Mouse (Mus musculus): ENCODE data around the gene Rmnd5b.
"Not testable (repeated sequence)": the region's sequence is repeated elsewhere in the genome, so short reads cannot be mapped to it uniquely, and the experiment has no call there.

Gene Rmnd5b

DNA sequence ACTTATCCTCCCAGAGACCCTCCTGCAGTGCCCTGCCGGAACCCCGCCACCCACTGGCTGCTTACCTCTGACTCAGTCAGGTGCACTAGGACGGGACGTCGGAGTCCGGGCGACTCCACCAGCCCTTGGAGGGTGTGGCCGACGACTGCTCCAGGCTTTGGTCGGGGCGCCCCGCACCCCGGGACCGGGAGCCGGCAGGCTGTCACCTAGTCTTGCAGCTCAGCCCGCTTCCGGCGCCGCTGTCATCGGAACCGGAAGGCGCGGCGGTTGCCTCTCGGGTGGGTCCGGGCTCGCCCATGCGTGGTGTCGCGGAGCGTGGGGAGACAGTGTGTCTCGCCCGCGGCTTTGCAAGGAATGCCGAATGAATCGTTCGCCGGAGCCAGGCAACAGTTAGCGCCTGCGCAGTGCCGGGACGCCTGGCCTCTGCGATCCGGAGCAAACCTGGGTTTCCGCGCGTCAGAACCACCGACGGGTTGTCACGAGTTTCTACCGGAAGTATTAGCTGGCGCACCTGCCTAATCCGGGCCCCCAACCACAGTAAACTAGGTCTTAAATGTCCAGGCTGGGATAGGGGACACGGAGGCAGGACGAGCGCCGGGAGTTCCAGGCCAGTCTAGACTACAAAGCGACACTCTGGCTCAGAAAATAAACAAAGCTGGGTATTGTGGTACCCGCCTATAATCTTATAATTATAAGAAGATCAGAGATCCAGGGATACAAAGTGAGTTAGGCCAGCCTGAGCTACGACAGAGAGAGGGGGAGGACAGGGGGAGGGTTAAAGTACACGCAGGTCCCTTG lies at the start of gene Rmnd5b:
Rmnd5b (minus strand) TSS at position 372 of the 798 bp plus-strand sequence.
- peak; percentile 90 for DNase-seq

- no peak for DNase-seq
Measured at GRCm38 (mm10) chr11:51681976-51682374, 46.3 kb upstream of the Rmnd5b start.

DNA sequence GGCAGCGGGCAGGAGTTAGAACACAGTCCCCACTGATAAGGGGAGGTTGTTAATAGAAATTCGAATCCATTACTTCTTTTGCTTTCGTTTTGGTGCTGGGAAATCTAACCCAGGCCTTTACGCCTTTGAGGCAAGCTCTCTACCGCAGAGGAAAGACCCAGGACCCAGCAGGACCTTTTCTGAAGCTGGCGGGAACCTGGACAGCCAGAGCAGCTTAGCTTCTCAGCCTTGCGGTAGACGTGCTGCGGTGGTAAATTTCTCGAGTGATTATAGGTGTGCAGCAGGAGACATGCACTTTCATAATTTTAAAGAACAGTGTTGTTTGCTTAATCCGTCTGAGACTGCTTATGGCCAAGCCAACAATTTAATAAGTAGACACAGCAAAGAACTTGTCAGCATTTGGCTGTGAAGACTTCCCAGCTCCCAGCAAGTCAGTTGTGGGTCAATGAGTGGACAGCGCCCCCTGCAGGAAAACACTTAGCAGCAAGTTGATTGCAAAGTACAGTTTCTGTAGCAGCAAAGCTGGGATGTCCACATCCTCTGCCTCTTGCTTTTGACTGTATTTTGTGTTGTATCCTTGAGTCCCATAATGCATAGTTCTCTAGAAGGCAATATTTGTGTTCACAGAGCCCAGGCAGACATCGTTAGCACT lies 45.8 kb upstream of the Rmnd5b start:
- peak; percentile 85 for DNase-seq

DNA sequence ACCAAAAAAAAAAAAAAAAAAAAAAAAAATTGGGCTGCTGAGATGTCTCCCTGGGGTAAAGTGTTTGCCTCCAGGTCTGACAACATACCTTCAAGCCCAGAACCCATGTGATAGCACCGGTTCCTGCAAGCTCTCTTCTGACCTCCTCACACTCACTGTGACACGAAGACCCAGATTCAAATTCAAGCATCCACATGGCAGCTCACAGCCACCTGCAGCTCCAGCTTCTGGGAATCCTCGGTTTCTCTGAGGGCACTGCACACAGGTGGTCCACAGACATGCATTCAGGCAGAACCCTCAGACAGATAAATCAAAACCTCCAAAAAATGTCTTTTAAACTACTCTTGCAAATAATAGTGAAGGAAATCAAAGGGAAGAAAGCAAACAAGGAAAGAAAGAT lies 43.8 kb upstream of the Rmnd5b start:
- no peak for DNase-seq

DNA sequence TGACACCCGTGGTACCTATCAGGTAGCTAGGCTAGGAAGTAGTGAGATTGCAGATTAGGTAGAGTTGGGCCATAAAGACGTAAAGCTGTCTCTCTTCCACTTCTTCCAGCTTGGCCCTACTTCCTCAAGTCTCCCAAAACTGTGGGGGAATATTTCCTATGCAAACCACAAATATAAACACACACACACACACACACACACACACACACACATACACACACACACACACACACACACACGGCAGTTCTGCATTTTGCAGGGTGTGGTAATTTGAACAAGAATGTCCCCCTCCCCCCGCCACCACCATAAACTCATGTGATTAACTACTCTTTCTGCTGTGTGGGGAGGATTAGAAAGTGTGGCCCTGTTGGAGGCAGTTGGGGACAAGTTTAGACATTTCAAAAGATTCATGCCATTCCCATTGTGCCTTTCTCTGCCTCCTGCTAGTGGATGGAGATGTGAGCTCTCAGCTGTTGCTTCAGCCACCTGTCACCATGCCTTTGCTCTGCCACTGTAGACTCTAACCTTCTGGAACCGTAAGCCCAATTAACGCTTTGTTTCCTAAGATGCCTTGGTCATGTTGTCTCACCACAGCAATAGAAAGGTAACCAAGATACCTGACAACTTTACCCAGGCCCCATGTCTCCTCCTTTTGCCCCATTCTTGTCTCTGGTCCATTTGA lies 42.2 kb upstream of the Rmnd5b start:
- DNase-seq: no peak

GRCm38 (mm10) chr11:51675386-51675785 lies 39.7 kb upstream of the Rmnd5b start:
- no peak for DNase-seq

DNA sequence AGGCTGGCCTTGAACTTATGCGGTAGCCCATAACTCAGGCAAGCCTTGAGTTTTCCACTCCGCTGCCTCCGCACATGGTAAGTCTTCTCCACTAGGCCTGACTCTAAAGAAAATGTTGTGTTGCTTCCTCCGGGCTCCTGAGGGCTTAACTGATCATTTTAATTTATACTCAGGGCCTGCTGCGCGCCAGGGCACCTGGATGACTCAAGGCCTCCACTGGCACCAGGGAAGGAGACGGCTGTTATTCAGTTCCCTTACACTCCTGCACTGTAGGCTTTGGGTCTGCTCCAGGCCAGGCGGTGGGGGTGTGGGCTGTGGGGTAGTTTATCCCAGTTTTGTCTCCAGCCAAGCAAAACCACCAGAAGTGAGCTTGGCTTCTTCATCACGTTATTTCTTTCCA lies 37.6 kb upstream of the Rmnd5b start:
- DNase-seq: no peak

DNA sequence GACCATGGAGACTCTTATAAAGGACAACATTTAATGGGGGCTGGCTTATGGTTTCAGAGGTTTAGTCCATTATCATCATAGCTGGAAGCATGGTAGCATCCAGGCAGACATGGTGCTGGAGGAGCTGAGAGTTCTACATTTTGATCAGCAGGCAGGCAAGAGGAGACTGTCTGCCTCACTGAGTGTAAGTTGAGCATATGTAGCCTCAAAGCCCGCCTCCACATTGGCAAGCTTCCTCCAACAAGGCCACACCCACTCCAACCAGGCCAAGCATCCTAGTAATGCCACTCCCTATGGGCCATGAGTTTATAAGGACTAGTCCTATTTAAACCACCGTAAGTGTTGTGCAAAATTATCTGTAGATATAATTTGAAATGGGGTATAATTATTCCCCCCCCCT lies 35.7 kb upstream of the Rmnd5b start:
- DNase-seq: no peak

- DNase-seq: no peak
Measured at GRCm38 (mm10) chr11:51670846-51671245, 35.1 kb upstream of the Rmnd5b start.

DNA sequence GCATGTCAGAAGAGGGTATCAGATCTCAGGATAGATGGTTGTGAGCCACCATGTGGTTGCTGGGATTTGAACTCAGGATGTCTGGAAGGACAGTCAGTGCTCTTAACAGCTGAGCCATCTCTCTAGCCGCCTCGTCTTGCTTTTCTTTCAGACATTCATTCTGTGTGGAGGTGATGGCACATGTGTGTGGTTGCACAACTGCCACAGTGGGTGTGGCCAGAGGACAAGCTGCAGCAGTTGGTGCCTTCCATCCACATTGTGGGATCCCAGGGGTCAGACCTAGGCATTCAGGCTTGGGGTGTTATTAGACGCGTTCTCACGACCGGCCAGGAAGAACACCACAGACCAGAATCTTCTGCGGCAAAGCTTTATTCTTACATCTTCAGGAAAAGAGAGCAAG lies 29.1 kb upstream of the Rmnd5b start:
- DNase-seq: not testable (repeated sequence)

DNA sequence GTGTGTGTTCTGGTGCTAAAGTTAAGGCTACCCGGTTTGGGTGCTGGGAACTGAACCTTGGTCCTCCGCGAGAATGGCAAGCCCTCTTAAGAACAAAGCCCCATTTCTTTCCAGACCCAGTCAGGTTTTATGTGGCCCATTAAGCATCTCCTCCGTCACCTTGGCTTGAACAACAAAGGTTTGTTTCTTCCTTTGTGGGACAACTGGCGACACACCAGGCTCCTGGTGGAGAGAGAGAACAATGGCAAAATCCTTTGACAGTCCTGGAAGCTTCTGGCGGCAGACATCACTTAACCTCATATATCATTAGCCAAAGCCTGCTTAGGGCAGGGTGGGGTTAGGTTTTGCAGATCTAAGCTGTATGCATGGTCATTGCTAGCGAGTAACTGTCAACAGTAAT lies 26.9 kb upstream of the Rmnd5b start:
- no peak for DNase-seq

- no peak for DNase-seq
Measured at GRCm38 (mm10) chr11:51661867-51662365, 26.2 kb upstream of the Rmnd5b start.

DNA sequence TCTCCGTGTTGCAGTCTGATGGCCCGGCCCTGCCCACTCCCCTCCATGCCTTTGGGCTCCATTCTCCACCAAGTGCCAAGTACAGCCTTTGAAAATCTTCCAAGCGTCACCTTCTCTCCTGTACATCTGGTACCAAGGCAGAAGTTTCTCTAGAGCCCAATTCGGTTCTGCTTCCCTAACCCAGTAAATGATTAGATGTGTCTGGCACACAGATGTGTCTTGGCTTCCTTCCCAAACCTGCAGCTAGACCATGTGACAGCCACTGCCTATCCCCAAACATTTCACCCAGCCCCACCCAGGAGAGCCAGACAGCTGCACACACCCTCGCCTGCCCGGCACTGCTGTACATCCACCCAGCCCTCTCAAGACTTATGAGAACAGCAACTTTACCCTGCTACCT lies 23.0 kb upstream of the Rmnd5b start:
- DNase-seq: no peak

GRCm38 (mm10) chr11:51658291-51658690 lies 22.6 kb upstream of the Rmnd5b start:
- no peak for DNase-seq

DNA sequence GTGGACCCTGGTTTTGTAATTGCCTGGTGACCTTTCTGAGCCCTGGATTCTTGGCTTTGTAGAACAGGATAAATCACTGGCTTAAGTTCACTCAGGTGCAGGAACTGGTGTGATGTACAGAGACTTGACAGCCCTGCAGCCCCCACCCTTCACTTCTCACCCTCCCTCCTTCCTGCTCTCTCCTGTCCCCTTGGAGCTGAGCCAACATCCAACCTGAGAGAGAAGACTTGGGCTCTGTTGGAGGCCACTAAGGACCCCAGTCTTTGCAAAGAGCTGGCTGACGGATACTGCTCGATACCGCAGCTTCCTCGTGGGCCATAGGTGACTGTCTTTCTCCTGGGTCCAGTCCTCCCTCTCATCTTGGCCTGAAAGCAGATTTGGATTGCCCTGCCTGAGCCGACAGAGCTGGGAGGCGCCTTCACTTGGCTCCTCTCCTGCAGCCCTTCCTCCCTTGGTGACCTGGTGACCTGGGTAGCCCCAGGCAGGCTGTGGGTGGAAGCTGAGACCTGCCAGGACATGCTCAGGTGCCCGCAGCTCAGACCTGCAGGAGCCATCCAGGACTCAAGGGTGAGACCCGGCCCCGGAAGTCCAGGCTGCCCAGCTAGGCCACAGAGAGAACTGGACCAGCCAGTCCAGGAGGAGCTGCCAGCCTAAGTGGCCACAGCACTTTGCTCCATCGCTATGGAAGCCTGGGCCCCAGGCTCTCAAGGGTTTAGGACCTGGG lies 21.3 kb upstream of the Rmnd5b start:
- DNase-seq: no peak

- no peak for DNase-seq
Measured at GRCm38 (mm10) chr11:51654891-51655290, 19.2 kb upstream of the Rmnd5b start.

GRCm38 (mm10) chr11:51653736-51654135 lies 18.0 kb upstream of the Rmnd5b start:
- DNase-seq: no peak

- DNase-seq: no peak
Measured at GRCm38 (mm10) chr11:51652889-51653418, 17.3 kb upstream of the Rmnd5b start.

DNA sequence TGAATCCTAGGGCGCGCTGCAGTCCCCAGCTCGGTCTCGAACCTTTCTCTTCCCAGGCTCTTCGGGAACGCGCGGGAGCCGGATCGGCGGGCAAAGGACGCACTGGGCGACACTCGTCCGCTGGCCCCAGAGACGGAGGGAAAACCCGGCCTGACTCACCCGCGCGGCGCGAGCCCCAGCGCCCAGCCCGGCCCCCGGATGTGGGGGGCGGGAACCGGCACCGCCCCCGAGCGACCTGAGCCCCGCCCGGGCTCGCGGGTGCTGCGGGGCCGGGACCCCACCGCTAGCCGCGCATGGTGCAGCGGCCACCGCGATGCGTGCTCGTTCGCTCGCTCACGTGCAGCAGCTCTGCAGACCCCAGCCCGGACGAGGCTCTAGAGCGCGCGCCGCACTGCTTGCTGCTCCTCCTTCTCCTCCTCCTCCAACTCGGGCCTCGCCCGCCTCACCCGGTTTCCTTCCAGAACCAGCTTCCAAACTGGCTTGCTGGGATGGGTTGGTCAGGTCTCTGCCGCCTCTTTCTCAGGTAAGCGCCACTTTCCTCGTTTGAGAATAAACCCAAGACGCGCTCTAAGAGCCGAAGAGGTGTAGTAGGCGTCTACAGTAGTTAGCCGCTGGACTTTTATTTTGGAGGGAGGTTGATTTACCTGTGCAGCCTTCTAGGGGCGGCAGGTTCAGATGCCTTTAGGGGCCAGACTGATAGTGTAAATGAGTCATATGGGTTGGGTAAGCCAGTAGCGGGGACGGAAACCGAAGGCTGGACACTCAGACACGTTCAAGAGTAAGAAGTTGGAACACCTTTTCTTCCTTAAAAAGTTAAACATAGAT lies 15.2 kb upstream of the Rmnd5b start, which contains the start of the genes N4bp3 and D930048N14Rik:
N4bp3 (minus strand) TSS at position 152 of the 825 bp plus-strand sequence.
D930048N14Rik (plus strand) TSS at position 264 of the 825 bp plus-strand sequence.
- peak; percentile 32 for DNase-seq

- peak; percentile 22 for DNase-seq
Measured at GRCm38 (mm10) chr11:51650261-51650660, 14.6 kb upstream of the Rmnd5b start.

DNA sequence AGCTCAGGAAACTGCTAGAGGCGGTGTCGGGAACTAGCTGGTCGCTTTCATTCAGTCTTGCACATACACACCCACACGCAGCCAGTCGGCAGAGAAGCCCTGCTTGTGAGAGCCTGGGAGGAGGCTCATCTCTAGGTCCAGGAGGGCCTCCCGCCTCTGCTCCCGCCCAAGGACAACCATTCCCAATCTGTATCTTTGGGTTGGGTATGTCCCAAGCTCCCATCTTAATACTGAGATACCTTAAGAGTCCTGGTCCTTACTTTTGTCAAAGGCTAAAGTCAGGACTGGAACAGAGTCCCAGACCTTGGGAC lies 14.1 kb upstream of the Rmnd5b start:
- no peak for DNase-seq

All from cerebellum, adult 9-10 months (tissue).